Mouse (Mus musculus) MEL (cell line): Measurements from ENCODE around the gene Csnk1g2. TPM values are rescaled to one million over a fixed set of nuclear protein-coding genes. Genes with fewer than 3 reads are reported as not detected.

Experiments used
- DNase-seq: peaks from one replicate; pipeline ENCODE4 v3.0.0; 2011; ENCODE audit warnings: low read depth, low spot score
- H3K27ac ChIP-seq: 2 replicates; pipeline ENCODE4 v1.5.1; 2012; ENCODE audit warnings: low read depth, mild to moderate bottlenecking, control low read depth, low read length, moderate library complexity; ENCODE audit not compliant: control insufficient read depth
- H3K27me3 ChIP-seq, 2 experiments: fragments of 150-350 bp in 1 of 2; sonication (generic) in 1 of 2; 2 replicates each; pipeline ENCODE4 v1.6.1; 2012; ENCODE audit warnings: low read length in 2 of 2, mild to moderate bottlenecking in 2 of 2, improper control_type of control experiment in 1 of 2, moderate library complexity in 1 of 2; ENCODE audit not compliant: insufficient read depth in 2 of 2, control insufficient read depth in 1 of 2
- H3K36me3 ChIP-seq, 2 experiments: 2 replicates each; pipeline ENCODE4 v1.6.1; 2012 to 2014; ENCODE audit warnings: low read length in 2 of 2, improper control_type of control experiment in 1 of 2, inconsistent platforms in 1 of 2, mild to moderate bottlenecking in 1 of 2; ENCODE audit not compliant: insufficient read depth in 2 of 2, control insufficient read depth in 1 of 2
- H3K4me1 ChIP-seq, 2 experiments: fragments of 150-350 bp in 1 of 2; sonication (generic) in 1 of 2; 2 replicates each; pipeline ENCODE4 v1.6.1; 2012; ENCODE audit warnings: low read length in 2 of 2, improper control_type of control experiment in 1 of 2, mild to moderate bottlenecking in 1 of 2; ENCODE audit not compliant: insufficient read depth in 2 of 2, control insufficient read depth in 1 of 2
- H3K4me3 ChIP-seq, 2 experiments: fragments of 150-350 bp in 1 of 2; sonication (generic) in 1 of 2; 2 replicates each; pipeline ENCODE4 v1.5.1; 2012; ENCODE audit warnings: low read depth in 2 of 2, low read length in 2 of 2, mild to moderate bottlenecking in 2 of 2, moderate library complexity in 2 of 2, control low read depth in 1 of 2, improper control_type of control experiment in 1 of 2; ENCODE audit not compliant: control insufficient read depth in 1 of 2, insufficient read depth in 1 of 2
- H3K79me2 ChIP-seq: 2 replicates; pipeline ENCODE4 v1.6.1; 2012; ENCODE audit warnings: mild to moderate bottlenecking, low read length, moderate library complexity; ENCODE audit not compliant: control insufficient read depth, poor library complexity, insufficient read depth
- H3K9ac ChIP-seq: 2 replicates; pipeline ENCODE4 v1.6.1; 2012; ENCODE audit warnings: low read depth, mild to moderate bottlenecking, control low read depth, low read length, moderate library complexity; ENCODE audit not compliant: control insufficient read depth, poor library complexity, severe bottlenecking
- H3K9me3 ChIP-seq: fragments of 150-350 bp; sonication (generic); replicated peaks from 2 replicates; pipeline ENCODE4 v1.6.1; 2012; ENCODE audit warnings: mild to moderate bottlenecking, low read length, improper control_type of control experiment, moderate library complexity; ENCODE audit not compliant: insufficient read depth
- BHLHE40 ChIP-seq: IDR thresholded peaks from 2 replicates; pipeline ENCODE4 v1.6.1; 2012; ENCODE audit warnings: low read depth, mild to moderate bottlenecking, inconsistent platforms, low read length, improper control_type of control experiment, borderline replicate concordance
- CHD1 ChIP-seq: IDR thresholded peaks from 2 replicates; pipeline ENCODE4 v1.6.1; 2012; ENCODE audit warnings: low read depth, mild to moderate bottlenecking, inconsistent platforms, low read length, improper control_type of control experiment
- CTCF ChIP-seq, 3 experiments: IDR thresholded peaks in 2 of 3; conservative IDR thresholded peaks in 1 of 3; 2 replicates each; pipeline ENCODE4 v1.5.1; 2011 to 2012; ENCODE audit warnings: low read length in 3 of 3, low read depth in 2 of 3, mild to moderate bottlenecking in 2 of 3, improper control_type of control experiment in 1 of 3, inconsistent platforms in 1 of 3, mixed read lengths in 1 of 3, moderate library complexity in 1 of 3; ENCODE audit not compliant: control insufficient read depth in 1 of 3, insufficient read depth in 1 of 3, poor library complexity in 1 of 3, severe bottlenecking in 1 of 3
- E2F4 ChIP-seq: IDR thresholded peaks from 2 replicates; pipeline ENCODE4 v1.6.1; 2011; ENCODE audit warnings: low read depth, low read length, improper control_type of control experiment, borderline replicate concordance
- ELF1 ChIP-seq: IDR thresholded peaks from 2 replicates; pipeline ENCODE4 v1.6.1; 2014; ENCODE audit warnings: low read depth, mild to moderate bottlenecking, inconsistent platforms, low read length, improper control_type of control experiment, moderate library complexity
- EP300 ChIP-seq, 2 experiments: IDR thresholded peaks; 2 replicates each; pipeline ENCODE4 v1.6.1; 2011; ENCODE audit warnings: improper control_type of control experiment in 2 of 2, low read length in 2 of 2, low read depth in 1 of 2, mild to moderate bottlenecking in 1 of 2
- GABPA ChIP-seq: IDR thresholded peaks from 2 replicates; pipeline ENCODE4 v1.6.1; 2012; ENCODE audit warnings: low read depth, mild to moderate bottlenecking, inconsistent platforms, low read length, improper control_type of control experiment, moderate library complexity
- GATA1 ChIP-seq: IDR thresholded peaks from 2 replicates; pipeline ENCODE4 v1.6.1; 2011; ENCODE audit warnings: low read depth, low read length, improper control_type of control experiment
- HCFC1 ChIP-seq: IDR thresholded peaks from 2 replicates; pipeline ENCODE4 v1.6.1; 2012; ENCODE audit warnings: low read depth, mild to moderate bottlenecking, inconsistent platforms, low read length, improper control_type of control experiment, moderate library complexity
- JUND ChIP-seq: IDR thresholded peaks from 2 replicates; pipeline ENCODE4 v1.6.1; 2011; ENCODE audit warnings: low read depth, mild to moderate bottlenecking, improper control_type of control experiment, low read length
- KAT2A ChIP-seq: conservative IDR thresholded peaks from 2 replicates; pipeline ENCODE4 v1.6.1; 2012; ENCODE audit warnings: low read depth, low read length, improper control_type of control experiment, inconsistent platforms
- MAFK ChIP-seq: IDR thresholded peaks from 2 replicates; pipeline ENCODE4 v1.6.1; 2011; ENCODE audit warnings: low read depth, mild to moderate bottlenecking, low read length, improper control_type of control experiment, borderline replicate concordance
- MXI1 ChIP-seq: IDR thresholded peaks from 2 replicates; pipeline ENCODE4 v1.6.1; 2011; ENCODE audit warnings: mild to moderate bottlenecking, low read depth, low read length, improper control_type of control experiment
- MYC ChIP-seq: IDR thresholded peaks from 2 replicates; pipeline ENCODE4 v1.6.1; 2011; ENCODE audit warnings: low read depth, mild to moderate bottlenecking, low read length, improper control_type of control experiment, moderate library complexity
- NELFE ChIP-seq: IDR thresholded peaks from 2 replicates; pipeline ENCODE4 v1.6.1; 2011; ENCODE audit warnings: low read depth, low read length, improper control_type of control experiment
- NRF1 ChIP-seq: IDR thresholded peaks from 2 replicates; pipeline ENCODE4 v1.6.1; 2014; ENCODE audit warnings: low read depth, mild to moderate bottlenecking, inconsistent platforms, low read length, improper control_type of control experiment, moderate library complexity; ENCODE audit not compliant: poor library complexity, insufficient read depth, severe bottlenecking
- POLR2A ChIP-seq, 2 experiments: IDR thresholded peaks; 2 replicates each; pipeline ENCODE4 v1.6.1; 2011 to 2012; ENCODE audit warnings: low read length in 2 of 2, mild to moderate bottlenecking in 2 of 2, control low read depth in 1 of 2, improper control_type of control experiment in 1 of 2, low read depth in 1 of 2, moderate library complexity in 1 of 2; ENCODE audit not compliant: control insufficient read depth in 1 of 2, insufficient read depth in 1 of 2, poor library complexity in 1 of 2
- POLR2AphosphoS2 ChIP-seq: IDR thresholded peaks from 2 replicates; pipeline ENCODE4 v1.6.1; 2011; ENCODE audit warnings: low read length, improper control_type of control experiment
- POLR2AphosphoS5 ChIP-seq: IDR thresholded peaks from 2 replicates; pipeline ENCODE4 v1.6.1; 2012; ENCODE audit warnings: low read depth, borderline replicate concordance, mild to moderate bottlenecking, inconsistent platforms, low read length, moderate library complexity, mixed read lengths
- RAD21 ChIP-seq: IDR thresholded peaks from 2 replicates; pipeline ENCODE4 v1.6.1; 2011; ENCODE audit warnings: mild to moderate bottlenecking, low read depth, low read length, improper control_type of control experiment
- RCOR1 ChIP-seq: IDR thresholded peaks from 2 replicates; pipeline ENCODE4 v1.6.1; 2012; ENCODE audit warnings: low read depth, mild to moderate bottlenecking, inconsistent platforms, low read length, improper control_type of control experiment
- SMC3 ChIP-seq: IDR thresholded peaks from 2 replicates; pipeline ENCODE4 v1.6.1; 2011; ENCODE audit warnings: low read depth, low read length, improper control_type of control experiment
- TAL1 ChIP-seq: IDR thresholded peaks from 2 replicates; pipeline ENCODE4 v1.6.1; 2012; ENCODE audit warnings: mild to moderate bottlenecking, inconsistent platforms, low read length, moderate library complexity, mixed read lengths
- TCF12 ChIP-seq: IDR thresholded peaks from 2 replicates; pipeline ENCODE4 v1.6.1; 2014; ENCODE audit warnings: low read depth, mild to moderate bottlenecking, inconsistent platforms, low read length, improper control_type of control experiment, moderate library complexity
- UBTF ChIP-seq: IDR thresholded peaks from 2 replicates; pipeline ENCODE4 v1.6.1; 2012; ENCODE audit warnings: low read depth, mild to moderate bottlenecking, inconsistent platforms, low read length, improper control_type of control experiment, moderate library complexity, borderline replicate concordance; ENCODE audit not compliant: insufficient read depth
- USF2 ChIP-seq, 2 experiments: IDR thresholded peaks; 2 replicates each; pipeline ENCODE4 v1.6.1; 2011 to 2012; ENCODE audit warnings: improper control_type of control experiment in 2 of 2, low read length in 2 of 2, borderline replicate concordance in 1 of 2, inconsistent platforms in 1 of 2, low read depth in 1 of 2, mild to moderate bottlenecking in 1 of 2; ENCODE audit not compliant: insufficient read depth in 1 of 2
- ZC3H11A ChIP-seq: IDR thresholded peaks from 2 replicates; pipeline ENCODE4 v1.6.1; 2012; ENCODE audit warnings: low read depth, mild to moderate bottlenecking, inconsistent platforms, low read length, improper control_type of control experiment
- ZKSCAN1 ChIP-seq: IDR thresholded peaks from 2 replicates; pipeline ENCODE4 v1.6.1; 2012; ENCODE audit warnings: low read depth, mild to moderate bottlenecking, inconsistent platforms, low read length, improper control_type of control experiment, moderate library complexity
- polyA plus RNA-seq, 2 experiments: library from polyadenylated mRNA; stranded (reverse) in 1 of 2; unstranded in 1 of 2; fragments of >175 nt in 1 of 2; fragments of >200 nt in 1 of 2; gene quantifications; 2 replicates each; pipeline versions ENCODE4 v1.2.1 to v1.2.4; 2012; ENCODE audit warnings: low replicate concordance in 2 of 2, low read depth in 1 of 2; ENCODE audit not compliant: insufficient read length in 2 of 2, insufficient read depth in 1 of 2, missing spikeins in 1 of 2
- total RNA-seq: library from RNA; depleted of rRNA; stranded (reverse); fragments of 300-350 nt; gene quantifications from 2 replicates; pipeline ENCODE4 v1.2.3, GENCODE M21; 2012

Csnk1g2 gene
- total and polyA plus RNA-seq, 3 experiments = 132 to 231 TPM; not detected in 1

DNA sequence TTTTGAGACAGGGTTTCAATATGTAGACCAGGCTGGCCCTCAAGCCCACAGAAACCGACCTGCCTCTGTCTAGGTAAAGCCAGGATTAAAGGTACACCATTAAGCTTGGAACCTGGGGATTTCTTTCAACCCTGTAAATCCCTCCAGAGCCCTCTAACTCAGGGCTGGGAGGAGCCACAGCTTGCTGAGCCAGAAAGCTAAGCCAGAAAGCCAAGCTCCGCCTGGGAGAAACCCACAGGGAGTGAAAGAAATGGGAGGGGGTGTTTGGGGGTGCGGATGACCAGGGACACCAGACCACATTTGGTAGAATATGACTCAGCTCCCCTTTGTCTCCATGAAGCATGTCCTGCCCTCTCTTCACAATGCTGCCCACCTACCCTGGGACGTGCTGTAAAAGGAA is 26.3 kb upstream of the Csnk1g2 start:
- H3K4me3 ChIP-seq = no peak overlapping the region
- no peaks in the 10 kb centered on the region for H3K27me3 ChIP-seq
- no peaks in the 10 kb centered on the region for H3K36me3 ChIP-seq
- TF ChIP-seq MAFK (no peak), POLR2AphosphoS2 (no peak), NELFE (no peak), ZKSCAN1 (no peak), BHLHE40 (no peak), GABPA (no peak), E2F4 (no peak), SMC3 (no peak), UBTF (no peak), EP300 (IDR thresholded peaks at IDR 0.05; ENCODE audit: low read depth in 1 of 2, low read length in 2 of 2) (no peak), RCOR1 (no peak), GATA1 (no peak), TAL1 (no peak)
- no peaks in the 10 kb centered on the region for H3K9me3 ChIP-seq
- H3K9ac ChIP-seq = no peak overlapping the region
- no peak overlapping the region for H3K27ac ChIP-seq
- no peak for DNase-seq
- no peaks in the 10 kb centered on the region for H3K79me2 ChIP-seq
- peaks cover 0 to 6% of the 10 kb centered on the region in 2 experiments; a peak in 2 of 4 replicates for H3K4me1 ChIP-seq

DNA sequence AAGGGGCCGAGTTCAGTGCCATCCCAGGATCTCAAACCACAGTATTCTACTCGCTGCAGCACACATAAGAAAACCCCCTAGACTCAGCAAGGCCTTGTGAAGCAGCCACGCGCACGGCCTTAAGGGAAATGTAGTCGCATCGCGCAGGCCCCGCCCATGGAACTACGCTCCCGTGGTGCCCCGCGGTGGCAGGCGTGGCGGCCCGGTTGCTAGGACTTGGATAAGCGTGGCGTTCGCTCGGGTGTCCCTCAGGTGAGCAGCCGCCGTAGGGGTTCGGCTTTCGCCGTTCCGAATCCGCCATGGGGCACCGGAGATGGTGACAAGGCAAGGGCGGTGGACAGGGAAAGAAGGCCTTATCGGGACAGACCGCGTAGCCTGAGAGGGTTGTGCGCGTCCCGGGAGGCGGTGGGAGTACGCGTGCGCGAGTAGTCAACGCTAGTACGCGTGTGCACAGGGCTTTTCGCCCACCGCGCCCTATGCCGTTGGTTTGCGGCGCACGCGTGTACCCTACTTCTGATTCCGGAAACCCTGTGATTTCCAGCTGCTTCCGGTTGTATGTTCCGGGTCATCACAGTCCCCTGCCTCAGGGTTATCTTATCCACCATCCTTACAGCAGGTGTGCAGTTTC is 19.8 kb upstream of the Csnk1g2 start, which contains the start of the genes Scamp4 and Adat3:
TSS of gene Scamp4 (plus strand) at position 175 of the 628 bp plus-strand sequence.
TSS of gene Adat3 (plus strand) at position 183 of the 628 bp plus-strand sequence.
- peaks cover 37% of the 10 kb centered on the region for H3K79me2 ChIP-seq
- H3K27ac ChIP-seq = peak within 1 kb of the TSS; percentile 90
- DNase-seq = peak; percentile 98
- peak within 1 kb of the TSS; percentile 92 for H3K9ac ChIP-seq
- H3K27me3 ChIP-seq = no peaks in the 10 kb centered on the region
- H3K9me3 ChIP-seq = no peaks in the 10 kb centered on the region
- peaks cover 0 to 15% of the 10 kb centered on the region in 2 experiments; a peak in 2 of 4 replicates for H3K36me3 ChIP-seq
- peak within 1 kb of the TSS; percentile 78 to 91 for H3K4me3 ChIP-seq
- H3K4me1 ChIP-seq = peaks cover 8 to 17% of the 10 kb centered on the region in 2 experiments
- TF ChIP-seq POLR2A (IDR thresholded peaks at IDR 0.05; ENCODE audit: control insufficient read depth in 1 of 2, insufficient read depth in 1 of 2, low read depth in 1 of 2, low read length in 2 of 2, poor library complexity in 1 of 2) (peak; percentile 82 to 94), RAD21 (no peak), POLR2AphosphoS5 (no peak), MYC (peak; percentile 92), NRF1 (peak; percentile 86), KAT2A (peak; percentile 69; the same call in 1 of the 2 replicates), ZC3H11A (no peak), CTCF (IDR thresholded peaks at IDR 0.05 in 2 of 3, conservative IDR thresholded peaks at IDR 0.05 in 1 of 3; ENCODE audit: control insufficient read depth in 1 of 3, insufficient read depth in 1 of 3, low read depth in 2 of 3, low read length in 3 of 3, poor library complexity in 1 of 3, severe bottlenecking in 1 of 3) (no peak), ELF1 (peak; percentile 91), HCFC1 (peak; percentile 91), CHD1 (no peak), MAFK (no peak), ZKSCAN1 (no peak), TCF12 (peak; percentile 81), UBTF (no peak), POLR2AphosphoS2 (peak; percentile 94), EP300 (IDR thresholded peaks at IDR 0.05; ENCODE audit: low read depth in 1 of 2, low read length in 2 of 2) (peak; percentile 35 to 75; a peak in 3 of 4 replicates), NELFE (peak; percentile 94), USF2 (IDR thresholded peaks at IDR 0.05; ENCODE audit: borderline replicate concordance in 1 of 2, insufficient read depth in 1 of 2, low read depth in 1 of 2, low read length in 2 of 2) (no peak), E2F4 (no peak), MXI1 (peak; percentile 97), RCOR1 (peak; percentile 96), JUND (no peak), SMC3 (no peak)
